Mouse (Mus musculus): ENCODE data around the gene Vav3. TPM values are rescaled to one million over a fixed set of nuclear protein-coding genes. Genes with fewer than 3 reads are reported as not detected.

Vav3 gene
- total and polyA plus RNA-seq, 3 experiments = 1.7 to 5.0 (median 4.4) TPM

- H3K4me3 ChIP-seq = no peak overlapping the region
- intact Hi-C loops (cut with DNase I) = loop anchor here (2.0 kb wide), 1 partner anchor 22 kb away; no protein-coding TSS in a partner anchor
- H3K36me3 ChIP-seq (ENCODE audit: control insufficient read depth, insufficient read depth, low read length) = no peaks in the 10 kb centered on the region
- no peak for DNase-seq
- 39% methylated on average over 3 of the region's 3 CpGs for WGBS
- no peaks in the 10 kb centered on the region for H3K27me3 ChIP-seq (ENCODE audit: control insufficient read depth, insufficient read depth, low read length)
- TF ChIP-seq EP300 (IDR thresholded peaks at IDR 0.05; ENCODE audit: insufficient read depth, low read depth, low read length) = no peak
- TF ChIP-seq CTCF (IDR thresholded peaks at IDR 0.05) = no peak
- no peak for TF ChIP-seq POLR2A (IDR thresholded peaks at IDR 0.05; ENCODE audit: insufficient read depth, low read depth, low read length)
- peaks cover 9% of the 10 kb centered on the region for H3K4me1 ChIP-seq (ENCODE audit: control insufficient read depth, insufficient read depth, low read length)
- no peaks in the 10 kb centered on the region for H3K79me2 ChIP-seq (replicated peaks; ENCODE audit: control insufficient read depth, insufficient read depth, low read length)
- H3K9ac ChIP-seq (ENCODE audit: low read depth, low read length) = no peak overlapping the region
- peak overlapping the region; percentile 51 for H3K27ac ChIP-seq
These were observed 32.0 kb upstream of the Vav3 start for GRCm38 (mm10) chr3:109308468-109308867.

DNA sequence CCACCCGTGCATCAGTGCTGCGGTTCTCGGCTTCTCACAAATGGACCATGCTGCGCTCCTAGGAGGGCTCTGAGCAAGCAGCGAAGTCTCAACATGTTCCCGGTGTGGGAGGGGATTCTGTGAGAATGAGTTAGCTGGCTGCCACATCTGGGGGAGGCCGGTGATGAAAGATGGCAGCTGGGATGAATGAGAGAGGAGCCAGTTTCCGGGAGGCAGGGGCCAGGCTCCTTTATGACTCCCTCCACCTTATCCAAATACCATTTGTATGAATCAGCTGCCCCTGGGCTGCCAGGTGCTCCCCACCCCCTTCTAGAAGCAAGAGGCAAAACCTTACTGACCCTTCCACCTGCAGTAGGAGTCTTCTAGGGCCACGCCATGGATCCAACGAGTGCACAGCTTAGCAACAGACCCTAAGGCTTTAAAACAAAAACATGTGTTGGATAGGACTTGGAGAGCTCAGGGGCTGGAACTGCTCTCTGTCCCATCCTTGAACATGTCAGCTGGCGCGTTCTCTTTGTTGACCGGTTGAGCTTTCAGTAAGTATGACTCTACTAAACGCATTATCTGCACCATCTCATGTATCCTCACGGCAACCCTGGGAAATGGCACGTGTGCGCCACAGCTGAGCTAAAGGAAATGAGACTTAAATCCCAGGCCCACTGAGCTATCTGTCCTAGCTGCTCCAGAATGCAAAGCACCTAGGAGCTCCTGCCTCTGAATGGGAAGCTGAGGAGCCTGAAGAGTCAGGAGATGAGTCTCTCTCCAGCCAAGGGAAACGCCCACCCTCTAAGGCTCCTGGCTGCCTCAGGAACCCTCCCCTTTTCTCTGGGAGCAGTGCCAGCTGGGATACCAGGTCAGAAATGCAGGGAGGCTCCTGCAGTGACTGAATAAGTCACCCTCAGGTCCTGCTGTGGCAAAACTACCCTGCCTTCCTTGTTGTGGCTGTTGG lies 30.9 kb upstream of the Vav3 start:
- H3K27ac ChIP-seq = peak overlapping the region; percentile 51
- H3K27me3 ChIP-seq (ENCODE audit: control insufficient read depth, insufficient read depth, low read length) = no peaks in the 10 kb centered on the region
- H3K4me3 ChIP-seq = no peak overlapping the region
- H3K79me2 ChIP-seq (replicated peaks; ENCODE audit: control insufficient read depth, insufficient read depth, low read length) = no peaks in the 10 kb centered on the region
- intact Hi-C loops (cut with DNase I) = loop anchor here (2.0 to 10.0 kb wide), 3 partner anchors 23 to 55 kb away; partner anchors contain the start of gene Vav3
- no peaks in the 10 kb centered on the region for H3K36me3 ChIP-seq (ENCODE audit: control insufficient read depth, insufficient read depth, low read length)
- H3K4me1 ChIP-seq (ENCODE audit: control insufficient read depth, insufficient read depth, low read length) = peaks cover 9% of the 10 kb centered on the region
- TF ChIP-seq POLR2A (IDR thresholded peaks at IDR 0.05; ENCODE audit: insufficient read depth, low read depth, low read length) (no peak), EP300 (IDR thresholded peaks at IDR 0.05; ENCODE audit: insufficient read depth, low read depth, low read length) (no peak)
- 56% methylated on average over 18 of the region's 18 CpGs for WGBS
- no peak overlapping the region for H3K9ac ChIP-seq (ENCODE audit: low read depth, low read length)
- DNase-seq = peak; percentile 65 to 75

DNA sequence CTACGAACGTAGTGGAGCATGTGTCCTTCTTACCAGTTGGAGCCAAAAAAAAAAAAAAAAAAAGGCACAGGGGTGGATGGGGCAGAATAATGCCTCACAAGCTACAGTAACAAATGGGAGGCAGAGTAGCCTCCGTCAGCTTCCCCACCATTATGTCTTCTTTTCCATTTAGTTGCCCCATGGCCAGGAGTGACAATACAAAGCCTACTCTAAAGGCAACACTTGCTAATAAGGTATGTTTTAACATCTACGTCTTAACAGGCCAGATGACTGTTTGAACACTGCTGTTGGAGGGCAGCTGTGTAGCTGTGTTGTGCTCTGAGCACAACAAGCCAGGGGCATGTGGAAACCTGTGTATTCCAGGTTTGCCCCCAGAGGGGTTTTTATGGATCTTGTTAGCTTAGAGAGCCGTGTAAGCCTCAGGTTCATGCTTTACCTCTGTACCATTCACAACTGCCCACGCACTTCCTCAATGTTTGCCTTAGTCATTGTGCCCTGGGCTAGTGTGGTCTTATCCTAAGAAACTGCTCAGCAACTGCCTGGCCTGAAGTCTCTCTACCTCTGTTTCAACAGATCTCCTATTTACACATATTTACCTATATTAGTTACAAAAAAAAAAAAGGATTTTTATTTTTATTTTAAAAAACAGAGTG lies 29.2 kb upstream of the Vav3 start:
- no peak overlapping the region for H3K9ac ChIP-seq (ENCODE audit: low read depth, low read length)
- no peak overlapping the region for H3K4me3 ChIP-seq
- H3K27ac ChIP-seq = no peak overlapping the region
- no peak for DNase-seq
- H3K27me3 ChIP-seq (ENCODE audit: control insufficient read depth, insufficient read depth, low read length) = no peaks in the 10 kb centered on the region
- no peaks in the 10 kb centered on the region for H3K36me3 ChIP-seq (ENCODE audit: control insufficient read depth, insufficient read depth, low read length)
- no peak for TF ChIP-seq POLR2A (IDR thresholded peaks at IDR 0.05; ENCODE audit: insufficient read depth, low read depth, low read length)
- no peak for TF ChIP-seq EP300 (IDR thresholded peaks at IDR 0.05; ENCODE audit: insufficient read depth, low read depth, low read length)
- TF ChIP-seq CTCF (IDR thresholded peaks at IDR 0.05) = no peak
- no peaks in the 10 kb centered on the region for H3K79me2 ChIP-seq (replicated peaks; ENCODE audit: control insufficient read depth, insufficient read depth, low read length)
- peaks cover 9% of the 10 kb centered on the region for H3K4me1 ChIP-seq (ENCODE audit: control insufficient read depth, insufficient read depth, low read length)
- WGBS = 91% methylated on average over 6 of the region's 6 CpGs
- intact Hi-C loops (cut with DNase I) = loop anchor here (2.0 to 10.0 kb wide), 2 partner anchors 30 to 56 kb away; partner anchors contain the start of gene Vav3

DNA sequence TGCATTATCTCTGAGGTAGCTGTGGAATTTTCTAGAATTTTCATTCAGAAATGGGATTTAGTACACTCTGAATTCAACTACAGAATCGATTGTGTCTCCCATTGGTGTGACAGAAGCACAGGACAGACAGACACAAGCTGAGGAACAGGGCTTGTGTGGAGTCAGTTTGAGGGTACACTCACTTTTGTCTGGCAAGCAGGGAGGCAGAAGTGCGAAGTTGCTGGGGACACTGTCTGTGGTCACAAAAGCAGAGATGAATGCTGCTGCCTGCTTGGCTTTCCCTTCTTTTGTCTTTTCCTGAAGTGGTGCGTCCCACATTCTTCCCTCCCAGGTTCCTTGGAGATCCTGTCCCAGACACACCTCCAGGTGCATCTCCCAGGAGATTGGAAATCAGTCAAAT lies 28.6 kb upstream of the Vav3 start:
- DNase-seq = no peak
- TF ChIP-seq CTCF (IDR thresholded peaks at IDR 0.05) (no peak), POLR2A (IDR thresholded peaks at IDR 0.05; ENCODE audit: insufficient read depth, low read depth, low read length) (no peak), EP300 (IDR thresholded peaks at IDR 0.05; ENCODE audit: insufficient read depth, low read depth, low read length) (no peak)
- Histone ChIP-seq H3K4me1 (ENCODE audit: control insufficient read depth, insufficient read depth, low read length) (peaks cover 9% of the 10 kb centered on the region), H3K9ac (ENCODE audit: low read depth, low read length) (no peak overlapping the region), H3K27ac (no peak overlapping the region), H3K27me3 (ENCODE audit: control insufficient read depth, insufficient read depth, low read length) (no peaks in the 10 kb centered on the region), H3K4me3 (no peak overlapping the region), H3K36me3 (ENCODE audit: control insufficient read depth, insufficient read depth, low read length) (no peaks in the 10 kb centered on the region), H3K79me2 (replicated peaks; ENCODE audit: control insufficient read depth, insufficient read depth, low read length) (no peaks in the 10 kb centered on the region)
- intact Hi-C loops (cut with DNase I) = loop anchor here (2.0 to 10.0 kb wide), 2 partner anchors 29 to 57 kb away; partner anchors contain the start of gene Vav3
- 84% methylated on average over 3 of the region's 3 CpGs for WGBS

- no peak overlapping the region for H3K4me3 ChIP-seq
- H3K4me1 ChIP-seq (ENCODE audit: control insufficient read depth, insufficient read depth, low read length) = peaks cover 9% of the 10 kb centered on the region
- no peaks in the 10 kb centered on the region for H3K36me3 ChIP-seq (ENCODE audit: control insufficient read depth, insufficient read depth, low read length)
- no peak overlapping the region for H3K9ac ChIP-seq (ENCODE audit: low read depth, low read length)
- TF ChIP-seq EP300 (IDR thresholded peaks at IDR 0.05; ENCODE audit: insufficient read depth, low read depth, low read length) (no peak), CTCF (IDR thresholded peaks at IDR 0.05) (no peak), POLR2A (IDR thresholded peaks at IDR 0.05; ENCODE audit: insufficient read depth, low read depth, low read length) (no peak)
- H3K27me3 ChIP-seq (ENCODE audit: control insufficient read depth, insufficient read depth, low read length) = no peaks in the 10 kb centered on the region
- no peaks in the 10 kb centered on the region for H3K79me2 ChIP-seq (replicated peaks; ENCODE audit: control insufficient read depth, insufficient read depth, low read length)
- no peak for DNase-seq
- 40% methylated on average over 2 of the region's 2 CpGs for WGBS
- H3K27ac ChIP-seq = peak overlapping the region; percentile 28; the same call in 1 of the 2 replicates
- intact Hi-C loops (cut with DNase I) = loop anchor here (10.0 kb wide), 1 partner anchor 59 kb away; no protein-coding TSS in a partner anchor
These were observed 27.0 kb upstream of the Vav3 start for GRCm38 (mm10) chr3:109313501-109313900.
